Mouse (Mus musculus) intestine, embryonic 14.5 days (tissue): ENCODE data around the gene Kif26b. TPM values are rescaled to one million over a fixed set of nuclear protein-coding genes. Genes with fewer than 3 reads are reported as not detected.

Experiments used
- ATAC-seq: fragments of 200-750 bp; cut with Nextera tagmentation; replicated peaks from 2 replicates; pipeline ENCODE4 v1.8.0; 2017; ENCODE audit warnings: low read depth, moderate number of reproducible peaks, moderate TSS enrichment, moderate library complexity; ENCODE audit not compliant: low FRiP score, low TSS enrichment
- DNase-seq: peaks from one replicate; pipeline ENCODE4 v3.0.0-alpha.2; 2018; ENCODE audit warnings: low spot score
- H3K27ac ChIP-seq: fragments of 300-500 bp; sonication (generic); 2 replicates; pipeline ENCODE4 v1.5.1; 2014; ENCODE audit warnings: low read depth, mild to moderate bottlenecking, control low read depth
- H3K27me3 ChIP-seq: fragments of 300-500 bp; sonication (generic); replicated peaks from 2 replicates; pipeline ENCODE4 v1.6.1; 2014; ENCODE audit warnings: low read length, control low read depth; ENCODE audit not compliant: control insufficient read depth, insufficient read depth
- H3K36me3 ChIP-seq: fragments of 300-500 bp; sonication (generic); 2 replicates; pipeline ENCODE4 v1.6.1; 2014; ENCODE audit warnings: low read length, control low read depth; ENCODE audit not compliant: control insufficient read depth, insufficient read depth
- H3K4me1 ChIP-seq: fragments of 300-500 bp; sonication (generic); replicated peaks from 2 replicates; pipeline ENCODE4 v1.6.1; 2014; ENCODE audit warnings: low read length, control low read depth, mixed read lengths; ENCODE audit not compliant: control insufficient read depth, insufficient read depth
- H3K4me2 ChIP-seq: fragments of 300-500 bp; sonication (generic); 2 replicates; pipeline ENCODE4 v1.6.1; 2014; ENCODE audit warnings: low read length
- H3K4me3 ChIP-seq: fragments of 300-500 bp; sonication (generic); 2 replicates; pipeline ENCODE4 v1.5.1; 2014; ENCODE audit warnings: low read depth, low read length, control low read depth, mixed read lengths
- H3K9ac ChIP-seq: fragments of 300-500 bp; sonication (generic); 2 replicates; pipeline ENCODE4 v1.6.1; 2014; ENCODE audit warnings: mild to moderate bottlenecking, low read length
- H3K9me3 ChIP-seq: fragments of 300-500 bp; sonication (generic); 2 replicates; pipeline ENCODE4 v1.6.1; 2016; ENCODE audit warnings: low read length, control low read depth; ENCODE audit not compliant: control insufficient read depth
- WGBS: fragments of 180-500 bp; shearing (Covaris S2); extraction: QIAGEN DNeasy Blood & Tissue Kit; methylation state at CpG from one replicate; pipeline ENCODE4 v1.1.7; 2014; 5-methylcytosine and 5-hydroxymethylcytosine counted together
- polyA plus RNA-seq: library from polyadenylated mRNA; unstranded; fragments of >200 nt; fragmentation: Nextera tagmentation; extraction: Ambion mirVana; gene quantifications from 2 replicates; pipeline ENCODE4 v1.2.1, GENCODE M21; 2014

Gene Kif26b
- polyA plus RNA-seq, 1 experiment from 2014 or later: 8.8 TPM

- ATAC-seq: no peak
- no peak for DNase-seq
- 90% methylated on average over 4 of the region's 4 CpGs for WGBS
- H3K4me3 ChIP-seq: no peak overlapping the region
- no peaks in the 10 kb centered on the region for H3K9me3 ChIP-seq
- H3K27me3 ChIP-seq: no peaks in the 10 kb centered on the region
- H3K36me3 ChIP-seq: 0 out of 2 replicates have a peak, but pooled peaks cover 6% of the 10 kb centered on the region
- no peak overlapping the region for H3K9ac ChIP-seq
- H3K4me1 ChIP-seq: no peaks in the 10 kb centered on the region; the same call in 1 of the 2 replicates
- no peak overlapping the region for H3K4me2 ChIP-seq
- no peak overlapping the region for H3K27ac ChIP-seq
Observed at GRCm38 (mm10) chr1:178549576-178549975, 20.7 kb downstream of the Kif26b start.

- no peak for ATAC-seq
- H3K4me2 ChIP-seq: no peak overlapping the region
- no peaks in the 10 kb centered on the region; the same call in 1 of the 2 replicates for H3K4me1 ChIP-seq
- H3K9me3 ChIP-seq: no peaks in the 10 kb centered on the region
- DNase-seq: no peak
- no peak overlapping the region for H3K4me3 ChIP-seq
- 97% methylated on average over 5 of the region's 5 CpGs for WGBS
- 0 out of 2 replicates have a peak, but pooled peaks cover 6% of the 10 kb centered on the region for H3K36me3 ChIP-seq
- no peak overlapping the region for H3K9ac ChIP-seq
- H3K27me3 ChIP-seq: no peaks in the 10 kb centered on the region
- H3K27ac ChIP-seq: no peak overlapping the region
Observed at GRCm38 (mm10) chr1:178550477-178551047, 21.6 kb downstream of the Kif26b start.

- Histone ChIP-seq H3K36me3 (no peaks in the 10 kb centered on the region), H3K4me2 (no peak overlapping the region), H3K9me3 (no peaks in the 10 kb centered on the region), H3K9ac (no peak overlapping the region), H3K27me3 (no peaks in the 10 kb centered on the region), H3K4me3 (no peak overlapping the region), H3K4me1 (no peaks in the 10 kb centered on the region; the same call in 1 of the 2 replicates), H3K27ac (no peak overlapping the region)
- 89% methylated on average over 6 of the region's 6 CpGs for WGBS
- no peak for ATAC-seq
- DNase-seq: no peak
Observed at GRCm38 (mm10) chr1:178552278-178552897, 23.5 kb downstream of the Kif26b start.

- Histone ChIP-seq H3K9ac (no peak overlapping the region), H3K4me3 (no peak overlapping the region), H3K4me1 (no peaks in the 10 kb centered on the region; the same call in 1 of the 2 replicates), H3K27ac (no peak overlapping the region), H3K9me3 (no peaks in the 10 kb centered on the region), H3K27me3 (no peaks in the 10 kb centered on the region), H3K36me3 (no peaks in the 10 kb centered on the region), H3K4me2 (no peak overlapping the region)
- 60% methylated on average over 10 of the region's 10 CpGs for WGBS
- DNase-seq (no peak), ATAC-seq (no peak)
Observed at GRCm38 (mm10) chr1:178552898-178553284, 24.0 kb downstream of the Kif26b start.

GRCm38 (mm10) chr1:178556226-178556625, 27.3 kb downstream of the Kif26b start:
- no peak overlapping the region for H3K27ac ChIP-seq
- ATAC-seq (no peak), DNase-seq (no peak)
- 0 out of 2 replicates have a peak, but pooled peaks cover 3% of the 10 kb centered on the region for H3K9me3 ChIP-seq
- H3K36me3 ChIP-seq: no peaks in the 10 kb centered on the region
- no peaks in the 10 kb centered on the region for H3K27me3 ChIP-seq
- no peak overlapping the region for H3K9ac ChIP-seq
- no peak overlapping the region for H3K4me2 ChIP-seq
- no peak overlapping the region for H3K4me3 ChIP-seq
- 92% methylated on average over 8 of the region's 8 CpGs for WGBS
- H3K4me1 ChIP-seq: no peaks in the 10 kb centered on the region; the same call in 1 of the 2 replicates

- DNase-seq (no peak), ATAC-seq (no peak)
- Histone ChIP-seq H3K27ac (no peak overlapping the region), H3K36me3 (no peaks in the 10 kb centered on the region), H3K4me1 (peaks cover 11% of the 10 kb centered on the region; the same call in 1 of the 2 replicates), H3K4me3 (no peak overlapping the region), H3K4me2 (no peak overlapping the region), H3K9ac (no peak overlapping the region), H3K9me3 (0 out of 2 replicates have a peak, but pooled peaks cover 3% of the 10 kb centered on the region), H3K27me3 (no peaks in the 10 kb centered on the region)
- 97% methylated on average over 1 of the region's 1 CpGs for WGBS
Observed at GRCm38 (mm10) chr1:178560043-178560442, 31.1 kb downstream of the Kif26b start.

- Histone ChIP-seq H3K4me1 (peaks cover 29% of the 10 kb centered on the region), H3K36me3 (no peaks in the 10 kb centered on the region), H3K27me3 (no peaks in the 10 kb centered on the region), H3K9ac (no peak overlapping the region), H3K27ac (no peak overlapping the region), H3K4me2 (no peak overlapping the region), H3K9me3 (0 out of 2 replicates have a peak, but pooled peaks cover 3% of the 10 kb centered on the region), H3K4me3 (no peak overlapping the region)
- DNase-seq (no peak), ATAC-seq (no peak)
- 65% methylated on average over 2 of the region's 2 CpGs for WGBS
Observed at GRCm38 (mm10) chr1:178563834-178564233, 34.9 kb downstream of the Kif26b start.

- Histone ChIP-seq H3K27ac (no peak overlapping the region), H3K9ac (no peak overlapping the region), H3K36me3 (no peaks in the 10 kb centered on the region), H3K4me1 (peaks cover 35% of the 10 kb centered on the region), H3K4me2 (no peak overlapping the region), H3K9me3 (0 out of 2 replicates have a peak, but pooled peaks cover 3% of the 10 kb centered on the region), H3K4me3 (no peak overlapping the region), H3K27me3 (no peaks in the 10 kb centered on the region)
- no peak for ATAC-seq
- DNase-seq: no peak
- 54% methylated on average over 4 of the region's 4 CpGs for WGBS
Observed at GRCm38 (mm10) chr1:178564800-178565199, 35.9 kb downstream of the Kif26b start.
